Mouse (Mus musculus) megakaryocyte progenitor cell, adult 5-6 weeks (primary cell): Measurements from ENCODE around the gene Ypel2. TPM values are rescaled to one million over a fixed set of nuclear protein-coding genes. Genes with fewer than 3 reads are reported as not detected.
A peak's percentile ranks its signal among the peaks of the same experiment; 100 is the strongest.

ENCODE experiments used
- ATAC-seq: replicated peaks from 2 replicates; pipeline ENCODE4 v1.8.0; 2016; ENCODE audit warnings: mild to moderate bottlenecking, moderate TSS enrichment, inconsistent platforms; ENCODE audit not compliant: poor library complexity
- total RNA-seq, 2 experiments: library from RNA; stranded (forward) in 1 of 2; stranded (reverse) in 1 of 2; fragments of 157-497, 149-512 nt in 1 of 2; fragments of 200-1000 nt in 1 of 2; gene quantifications; 2 replicates each; pipeline versions ENCODE4 v1.2.3 to v1.2.4; 2015 to 2017

Ypel2 gene
- total RNA-seq, 2 experiments from 2014 or later: 5.8 to 8.6 TPM

DNA sequence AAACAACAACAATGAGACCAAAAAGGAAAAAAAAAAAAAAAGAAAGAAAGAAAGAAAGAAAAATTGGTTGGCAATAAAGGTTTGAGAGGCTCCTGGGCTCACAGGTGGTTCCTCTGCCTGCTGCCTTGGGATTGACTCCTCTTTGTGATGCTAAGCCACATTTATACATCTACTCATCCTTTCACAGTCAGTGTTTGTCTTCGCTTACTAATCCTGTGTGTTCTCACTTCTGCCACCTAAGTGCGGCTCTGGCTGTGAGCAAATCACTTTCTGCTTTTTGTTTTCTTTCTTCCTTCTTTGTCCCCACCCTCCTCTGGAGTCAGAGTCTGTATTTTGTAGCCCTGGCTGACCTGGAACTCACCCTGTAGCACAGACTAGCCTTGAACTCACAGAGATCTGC lies 2.8 kb upstream of the Ypel2 start:
- no peak for ATAC-seq

- ATAC-seq: peak; percentile 81
These were observed 2.2 kb upstream of the Ypel2 start for GRCm38 (mm10) chr11:86995625-86996221.

DNA sequence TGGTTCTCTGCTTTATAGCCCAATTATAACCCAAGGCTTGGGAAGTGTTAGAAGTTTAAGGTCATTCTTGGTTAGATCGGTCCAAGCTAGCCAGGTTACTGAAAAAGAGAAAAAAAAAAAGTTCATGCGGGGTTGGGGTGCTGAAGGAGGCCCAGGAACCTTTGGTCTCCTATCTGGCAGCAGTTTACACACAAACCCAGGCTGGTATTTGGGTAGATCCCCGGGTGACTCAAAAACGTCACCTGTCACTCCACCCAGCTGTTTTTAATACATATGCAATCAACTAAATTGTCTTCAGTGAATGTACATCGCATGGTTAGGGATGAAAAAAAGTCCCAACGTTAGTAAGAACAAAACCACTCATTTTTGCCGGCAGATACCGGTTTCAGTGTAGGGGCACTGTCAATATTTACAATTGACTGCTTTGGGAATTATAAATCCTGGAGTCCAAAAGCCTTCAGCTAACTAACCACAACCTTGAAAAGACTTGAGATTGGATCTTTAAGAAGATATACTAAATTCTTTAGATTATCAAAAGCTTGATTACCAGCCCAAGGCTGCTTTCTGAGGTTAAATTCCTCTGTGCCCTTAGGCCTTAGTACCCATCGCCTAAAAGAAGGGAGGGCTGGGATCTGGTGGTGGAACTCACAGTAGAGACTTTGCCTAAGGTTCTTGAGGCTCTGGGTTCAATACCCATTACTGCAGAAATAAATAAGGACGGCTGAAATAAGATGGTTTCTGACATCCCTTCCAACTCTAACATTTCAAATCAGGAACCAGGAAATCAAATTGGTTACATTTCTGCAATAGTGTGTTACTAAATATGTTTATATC lies 1.5 kb upstream of the Ypel2 start:
- ATAC-seq: no peak

- ATAC-seq: no peak
These were observed 823 bp upstream of the Ypel2 start for GRCm38 (mm10) chr11:86994330-86994729.

GRCm38 (mm10) chr11:86992461-86992988 lies 982 bp downstream of the Ypel2 start:
- no peak for ATAC-seq

DNA sequence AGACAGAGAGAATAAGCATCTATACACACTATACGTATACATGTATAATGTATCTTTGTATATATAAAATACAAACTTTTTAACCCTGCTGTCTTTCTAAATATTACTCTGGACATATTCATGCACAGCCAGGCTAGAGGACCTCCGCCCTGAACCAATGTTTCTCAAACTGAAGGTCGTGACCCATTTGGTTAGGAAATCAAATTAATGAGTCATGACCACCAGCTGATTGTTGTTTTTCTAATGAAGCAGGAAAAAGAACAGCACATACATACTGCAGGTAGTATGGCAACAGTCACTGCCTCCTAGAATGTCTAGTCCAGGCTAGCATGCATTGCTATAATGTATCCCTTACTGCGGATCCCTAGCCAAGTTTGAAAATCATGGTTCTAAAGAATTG lies 2.3 kb downstream of the Ypel2 start:
- no peak for ATAC-seq

GRCm38 (mm10) chr11:86990309-86990708 lies 3.2 kb downstream of the Ypel2 start:
- ATAC-seq: no peak

DNA sequence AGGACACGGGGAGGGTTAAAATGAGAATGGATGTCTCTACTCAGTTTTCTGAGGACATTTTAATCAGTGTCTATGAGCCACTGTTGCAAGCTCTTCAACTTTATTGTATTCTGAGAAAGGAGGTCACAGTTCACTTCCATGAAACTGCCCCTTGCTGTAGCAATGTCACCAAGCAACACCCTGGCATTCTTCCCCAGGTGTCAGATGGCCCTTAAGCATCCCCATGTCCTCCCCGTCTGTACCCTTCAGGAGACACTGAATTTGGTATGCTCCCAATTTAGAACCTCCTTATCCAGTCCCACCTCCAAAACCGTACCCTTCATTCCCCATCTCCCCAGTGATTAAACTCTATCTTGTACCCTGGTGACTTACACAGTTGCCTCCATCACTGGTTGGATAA lies 8.5 kb downstream of the Ypel2 start:
- no peak for ATAC-seq

DNA sequence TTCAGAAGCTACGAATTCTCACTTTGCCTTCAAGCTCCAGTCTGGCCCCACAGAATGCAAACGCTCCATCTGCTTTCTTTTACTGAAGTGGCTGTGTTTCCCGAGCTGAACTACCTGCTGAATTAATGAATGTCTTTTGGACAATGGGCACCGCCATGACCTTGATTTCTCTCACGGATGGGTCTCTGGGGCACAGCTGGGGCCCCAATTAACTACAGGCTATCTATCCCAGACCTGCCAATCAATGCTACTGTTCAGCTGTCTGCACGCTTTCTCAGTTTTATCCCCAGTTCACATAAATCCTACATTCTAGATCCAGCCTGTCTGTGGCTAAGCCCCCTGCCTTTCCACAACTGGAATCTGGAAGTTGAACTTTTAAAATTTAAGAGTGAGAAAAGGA lies 10.5 kb downstream of the Ypel2 start:
- no peak for ATAC-seq

DNA sequence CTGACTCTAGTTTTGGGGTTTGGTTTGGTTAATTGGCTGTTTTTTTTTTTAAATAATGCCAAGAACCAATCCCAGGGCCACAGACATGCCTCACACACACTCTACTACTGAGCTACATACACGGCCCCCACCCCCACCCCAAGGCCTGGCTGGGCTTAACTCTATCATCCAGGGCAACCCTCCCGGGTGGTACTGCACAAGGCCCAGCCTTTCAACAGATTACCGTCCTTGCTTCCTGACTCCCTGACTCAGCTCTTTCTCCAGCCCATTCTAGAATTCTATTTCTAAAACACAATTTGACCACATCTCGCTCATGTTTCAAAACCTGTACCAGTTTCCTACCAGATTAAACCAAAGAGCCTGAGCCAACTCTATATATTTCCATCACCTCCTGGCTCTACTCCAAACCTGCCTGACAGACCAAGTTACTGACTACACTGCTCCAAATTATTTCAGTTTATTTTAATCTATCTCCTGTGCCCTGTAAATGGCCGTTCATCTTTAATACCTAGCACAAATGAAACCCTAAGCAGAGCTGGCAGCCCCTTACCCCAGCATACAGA lies 12.2 kb downstream of the Ypel2 start:
- ATAC-seq: peak; percentile 89

- no peak for ATAC-seq
These were observed 13.0 kb downstream of the Ypel2 start for GRCm38 (mm10) chr11:86980526-86980925.

- ATAC-seq: no peak
These were observed 13.7 kb downstream of the Ypel2 start for GRCm38 (mm10) chr11:86979799-86980198.

DNA sequence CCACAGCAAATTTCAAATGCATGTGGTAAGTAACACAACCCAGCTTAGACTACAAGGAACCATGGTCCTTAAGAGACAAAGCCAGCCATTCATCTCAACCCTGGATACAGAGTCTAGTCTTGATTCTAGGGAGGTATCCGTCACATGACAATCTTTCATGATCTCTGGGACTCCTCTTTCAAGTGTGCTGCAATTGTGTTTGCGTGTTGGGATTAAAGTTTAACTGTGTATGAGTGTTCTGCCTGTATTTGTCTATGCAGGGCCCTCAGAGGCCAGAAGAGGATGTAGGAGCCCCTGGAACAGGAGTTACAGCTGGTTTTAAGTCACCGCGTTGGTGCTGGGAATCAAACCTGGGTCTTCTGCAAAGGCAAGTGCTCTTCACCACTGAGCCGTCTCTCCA lies 16.3 kb downstream of the Ypel2 start:
- no peak for ATAC-seq

GRCm38 (mm10) chr11:86974401-86974800 lies 19.1 kb downstream of the Ypel2 start:
- ATAC-seq: no peak

- no peak for ATAC-seq
These were observed 20.3 kb downstream of the Ypel2 start for GRCm38 (mm10) chr11:86973255-86973654.

- ATAC-seq: peak; percentile 34; the same call in 1 of the 2 replicates
These were observed 22.3 kb downstream of the Ypel2 start for GRCm38 (mm10) chr11:86971057-86971753.

GRCm38 (mm10) chr11:86969041-86969821 lies 24.3 kb downstream of the Ypel2 start:
- ATAC-seq: no peak

DNA sequence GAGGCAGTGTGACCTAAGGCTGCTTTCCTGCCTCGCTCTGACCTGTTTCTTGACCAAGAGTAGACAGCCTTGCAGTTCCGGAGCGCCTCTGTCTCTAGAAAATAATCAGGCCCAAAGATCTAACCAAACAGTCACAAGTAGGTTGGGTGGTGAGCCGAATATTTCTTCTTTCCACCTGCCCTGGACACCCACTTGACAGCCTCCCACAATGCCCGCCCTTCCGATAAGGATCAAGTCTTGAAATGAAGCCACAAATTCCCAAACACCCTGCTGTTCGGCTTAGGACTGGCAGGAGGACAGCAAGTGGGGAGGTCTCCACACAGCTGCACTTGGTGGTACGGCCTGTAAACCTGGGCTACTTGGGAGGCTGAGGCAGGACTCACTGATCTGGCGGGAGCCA lies 26.0 kb downstream of the Ypel2 start:
- ATAC-seq: no peak

DNA sequence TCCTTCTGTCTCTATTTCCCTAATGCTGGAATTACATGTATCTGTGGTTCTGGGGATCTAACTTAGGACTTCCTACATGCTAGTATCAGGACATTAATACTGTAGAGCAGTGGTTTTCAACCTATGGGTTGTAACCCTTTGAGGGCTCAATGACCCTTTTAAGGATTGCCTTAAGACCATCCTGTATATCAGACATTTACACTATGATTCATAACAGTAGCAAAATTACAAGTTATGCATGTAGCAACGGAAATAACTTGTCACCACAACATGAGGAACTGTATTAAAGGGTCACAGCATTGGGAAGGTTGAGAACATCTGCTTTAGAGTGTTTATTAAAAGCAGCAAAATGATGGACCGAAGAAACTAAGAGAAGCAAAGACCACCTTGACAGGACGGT lies 26.8 kb downstream of the Ypel2 start:
- ATAC-seq: no peak

DNA sequence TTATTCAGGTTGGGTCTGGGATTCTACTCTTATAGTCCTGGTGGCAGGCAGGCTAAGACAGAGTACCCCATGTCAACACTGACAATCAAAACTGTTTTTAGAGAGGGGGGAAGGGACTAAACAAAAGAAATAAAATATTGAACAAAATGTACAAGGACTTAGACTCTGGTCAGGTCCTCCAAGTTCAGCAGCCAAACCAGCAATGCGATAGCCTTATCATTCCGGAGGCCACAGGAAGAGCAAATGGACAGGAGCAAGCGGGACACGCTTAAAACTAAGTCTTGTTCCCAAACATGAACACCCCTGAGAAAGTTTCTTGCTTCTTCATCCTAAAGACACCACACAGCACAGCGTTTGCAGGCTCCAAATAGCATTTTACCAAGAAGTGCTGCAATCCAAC lies 28.4 kb downstream of the Ypel2 start:
- ATAC-seq: no peak

GRCm38 (mm10) chr11:86963698-86964097 lies 29.8 kb downstream of the Ypel2 start:
- no peak for ATAC-seq
